Mouse (Mus musculus) monocyte, adult 5-6 weeks (primary cell): ENCODE data around the gene Gm49416. TPM values are rescaled to one million over a fixed set of nuclear protein-coding genes. Genes with fewer than 3 reads are reported as not detected.

Experiments used
- ATAC-seq: fragments of 153-309, 156-312 bp; replicated peaks from 2 replicates; pipeline ENCODE4 v1.8.0; 2017; ENCODE audit warnings: mild to moderate bottlenecking; ENCODE audit not compliant: low TSS enrichment, insufficient number of reproducible peaks, severe bottlenecking, poor library complexity, low FRiP score
- total RNA-seq: library from RNA; stranded (forward); fragments of 200-1000, 200-491, 200-594 nt; gene quantifications from 3 replicates; pipeline ENCODE4 v1.2.3, GENCODE M21; 2017

Gm49416 gene
- total RNA-seq, 1 experiment from 2014 or later, result not detected

GRCm38 (mm10) chr19:8941515-8942217 is 52.9 kb downstream of the Gm49416 start, which contains the start of gene Mta2:
Gene Mta2 (plus strand): TSS chr19:8941875.
- peak; percentile 92 for ATAC-seq

- no peak for ATAC-seq
Measured at GRCm38 (mm10) chr19:8942276-8942964, 53.7 kb downstream of the Gm49416 start.

- ATAC-seq, result no peak
Measured at GRCm38 (mm10) chr19:8943047-8943446, 54.3 kb downstream of the Gm49416 start.

GRCm38 (mm10) chr19:8944062-8944461 is 55.3 kb downstream of the Gm49416 start:
- ATAC-seq, result no peak

GRCm38 (mm10) chr19:8944750-8945149 is 56.0 kb downstream of the Gm49416 start:
- no peak for ATAC-seq

Other genes with a start within 250 kb of the Gm49416 start
- not detected in 3 replicates for gene Chrm1, start 225.1 kb upstream of the Gm49416 start, total RNA-seq
- gene Slc3a2, start 165.6 kb upstream of the Gm49416 start, total RNA-seq, result 61.4 to 198 TPM (median 77.3 TPM) in 3 replicates
- gene Wdr74, start 153.1 kb upstream of the Gm49416 start, total RNA-seq, result 32.5 to 68.4 TPM (median 56.6 TPM) in 3 replicates
- 1.9 to 2.8 TPM in 2 of 3 replicates, not detected in the other for gene 1700092M07Rik, start 148.2 kb upstream of the Gm49416 start, total RNA-seq
- gene Stx5a, start 147.5 kb upstream of the Gm49416 start, total RNA-seq, result 105 to 173 TPM (median 138 TPM) in 3 replicates
- 85.6 to 138 TPM (median 127 TPM) in 3 replicates for gene Nxf1, start 131.9 kb upstream of the Gm49416 start, total RNA-seq
- gene Tmem223, start 117.9 kb upstream of the Gm49416 start, total RNA-seq, result 10.2 to 19.0 TPM (median 12.6 TPM) in 3 replicates
- gene Tmem179b, start 114.5 kb upstream of the Gm49416 start, total RNA-seq, result 86.6 to 115 TPM (median 101 TPM) in 3 replicates
- gene Taf6l, start 102.5 kb upstream of the Gm49416 start, total RNA-seq, result 2.0 to 11.4 TPM (median 4.5 TPM) in 3 replicates
- 31.6 to 48.4 TPM (median 47.3 TPM) in 3 replicates for gene Polr2g, start 90.3 kb upstream of the Gm49416 start, total RNA-seq
- 0.85 to 1.2 TPM (median 1.1 TPM) in 3 replicates for gene Zbtb3, start 86.4 kb upstream of the Gm49416 start, total RNA-seq
- 40.1 to 52.8 TPM (median 48.3 TPM) in 3 replicates for gene Ttc9c, start 69.6 kb upstream of the Gm49416 start, total RNA-seq
- gene Hnrnpul2, start 68.9 kb upstream of the Gm49416 start, total RNA-seq, result 84.4 to 149 TPM (median 101 TPM) in 3 replicates
- gene AC129217.1, start 59.2 kb upstream of the Gm49416 start, total RNA-seq, result 40.4 to 54.5 TPM (median 44.1 TPM) in 3 replicates
- 25.1 to 34.8 TPM (median 30.9 TPM) in 3 replicates for gene Bscl2, start 51.5 kb upstream of the Gm49416 start, total RNA-seq
- gene Gng3, start 49.7 kb upstream of the Gm49416 start, total RNA-seq, result 0.39 to 0.64 TPM in 2 of 3 replicates, not detected in the other
- 0.10 to 0.78 TPM (median 0.32 TPM) in 3 replicates for gene Lrrn4cl, start 38.2 kb upstream of the Gm49416 start, total RNA-seq
- 200 to 274 TPM (median 220 TPM) in 3 replicates for gene Ubxn1, start 17.4 kb upstream of the Gm49416 start, total RNA-seq
- 45.0 to 55.1 TPM (median 54.5 TPM) in 3 replicates for gene Uqcc3, start 8.0 kb upstream of the Gm49416 start, total RNA-seq
- gene Lbhd1, start 5.2 kb upstream of the Gm49416 start, total RNA-seq, result 18.1 to 52.5 TPM (median 21.3 TPM) in 3 replicates
- not detected in 3 replicates for gene Gm49403, start 5.0 kb upstream of the Gm49416 start, total RNA-seq
- 62.5 to 90.9 TPM (median 65.3 TPM) in 3 replicates for gene 1810009A15Rik, start 73 bp upstream of the Gm49416 start, total RNA-seq
- gene Ints5, start 4.1 kb downstream of the Gm49416 start, total RNA-seq, result 5.8 to 9.1 TPM (median 7.4 TPM) in 3 replicates
- 57.5 to 87.0 TPM (median 59.6 TPM) in 3 replicates for gene Ganab, start 9.1 kb downstream of the Gm49416 start, total RNA-seq
- gene B3gat3, start 31.4 kb downstream of the Gm49416 start, total RNA-seq, result 34.2 to 75.8 TPM (median 50.2 TPM) in 3 replicates
- 2.1 to 7.6 TPM (median 3.6 TPM) in 3 replicates for gene Rom1, start 40.4 kb downstream of the Gm49416 start, total RNA-seq
- gene Eml3, start 40.6 kb downstream of the Gm49416 start, total RNA-seq, result 39.3 to 101 TPM (median 62.5 TPM) in 3 replicates
- 129 to 201 TPM (median 158 TPM) in 3 replicates for gene Mta2, start 52.9 kb downstream of the Gm49416 start, total RNA-seq
- gene Tut1, start 64.9 kb downstream of the Gm49416 start, total RNA-seq, result 14.8 to 16.9 TPM (median 16.7 TPM) in 3 replicates
- gene Eef1g, start 78.1 kb downstream of the Gm49416 start, total RNA-seq, result 313 to 352 TPM (median 341 TPM) in 3 replicates
- 408 to 1,020 TPM (median 414 TPM) in 3 replicates for gene Ahnak, start 100.4 kb downstream of the Gm49416 start, total RNA-seq
- not detected in 3 replicates for gene Scgb1a1, start 199.0 kb downstream of the Gm49416 start, total RNA-seq
- gene Asrgl1, start 246.7 kb downstream of the Gm49416 start, total RNA-seq, result 6.1 to 14.4 TPM (median 7.8 TPM) in 3 replicates